Mouse (Mus musculus) G1E (cell line): ENCODE measurements around the gene Ltbp1.

ENCODE experiments used
- CTCF ChIP-seq: IDR thresholded peaks from 2 replicates; pipeline ENCODE4 v1.5.1; 2012; ENCODE audit warnings: low read depth, low read length, inconsistent platforms, mixed read lengths
- GATA1 ChIP-seq: IDR thresholded peaks from 2 replicates; pipeline ENCODE4 v1.6.1; 2012; ENCODE audit warnings: borderline replicate concordance, low read length, inconsistent platforms, mixed read lengths
- POLR2AphosphoS5 ChIP-seq: IDR thresholded peaks from 2 replicates; pipeline ENCODE4 v1.6.1; 2012; ENCODE audit warnings: low read depth, low read length, inconsistent platforms; ENCODE audit not compliant: insufficient replicate concordance
- TAL1 ChIP-seq: conservative IDR thresholded peaks from 2 replicates; pipeline ENCODE4 v1.6.1; 2012; ENCODE audit warnings: low read depth, low read length, inconsistent platforms, mixed read lengths

GRCm38 (mm10) chr17:75074978-75075699 lies 69.8 kb downstream of the Ltbp1 start:
- TF ChIP-seq CTCF, result no peak
- no peak for TF ChIP-seq POLR2AphosphoS5
- no peak for TF ChIP-seq GATA1
- no peak for TF ChIP-seq TAL1
